In genomic region chr6:35538757-35539303, GRCm38 (mm10) we compare ENCODE assay signal across 8 mouse cellular contexts. TPM values are rescaled to one million over a fixed set of nuclear protein-coding genes. Genes with fewer than 3 reads are reported as not detected.
DNase-seq lines count a peak whose midpoint lies in the region; ATAC-seq lines count a peak whose summit lies in the region.

No protein-coding gene starts in this region.

- peak overlapping the region; percentile 91 for H3K9ac ChIP-seq in hindbrain, embryonic 15.5 days

- H3K4me1 ChIP-seq in heart, embryonic 10.5 days: no peaks in the 10 kb centered on the region
- H3K4me1 ChIP-seq in hindbrain, embryonic 15.5 days (replicated peaks): peaks cover 18% of the 10 kb centered on the region
- peaks cover 10% of the 10 kb centered on the region for H3K4me1 ChIP-seq in midbrain, embryonic 10.5 days

- no peak for DNase-seq in heart, embryonic 10.5 days (ENCODE audit: low spot score)
- DNase-seq in heart, postnatal 10 days: no peak
- peak; percentile 58 to 65 for DNase-seq in B cell, adult 2 months
- DNase-seq in embryo, embryonic 11.5 days (ENCODE audit: low read depth, low spot score): peak; percentile 2
- DNase-seq in midbrain, embryonic 10.5 days (ENCODE audit: low spot score): no peak
- no peak for DNase-seq in adrenal gland, adult 2 months
- no peak for DNase-seq in gastrocnemius, postnatal 25 days

- H3K27ac ChIP-seq in heart, embryonic 10.5 days: peak overlapping the region; percentile 97
- H3K27ac ChIP-seq in hindbrain, embryonic 15.5 days (replicated peaks): peak overlapping the region; percentile 84
- H3K27ac ChIP-seq in midbrain, embryonic 10.5 days (replicated peaks): peak overlapping the region; percentile 92

- no peak for ATAC-seq in hindbrain, embryonic 15.5 days (ENCODE audit: low FRiP score, low read depth)

- H3K36me3 ChIP-seq in heart, embryonic 10.5 days: no peaks in the 10 kb centered on the region
- H3K36me3 ChIP-seq in hindbrain, embryonic 15.5 days: no peaks in the 10 kb centered on the region
- no peaks in the 10 kb centered on the region for H3K36me3 ChIP-seq in midbrain, embryonic 10.5 days

- no peaks in the 10 kb centered on the region for H3K27me3 ChIP-seq in heart, embryonic 10.5 days (ENCODE audit: insufficient read depth, poor library complexity, severe bottlenecking)
- no peaks in the 10 kb centered on the region for H3K27me3 ChIP-seq in hindbrain, embryonic 15.5 days
- H3K27me3 ChIP-seq in midbrain, embryonic 10.5 days (ENCODE audit: low read depth, poor library complexity, severe bottlenecking): no peaks in the 10 kb centered on the region

- intact Hi-C loops in heart, postnatal 10 days (cut with DNase I): loop anchor here (10.0 kb wide), 1 partner anchor 284 kb away; no protein-coding TSS in a partner anchor

- H3K9me3 ChIP-seq in heart, embryonic 10.5 days: no peaks in the 10 kb centered on the region
- H3K9me3 ChIP-seq in hindbrain, embryonic 15.5 days: no peaks in the 10 kb centered on the region
- no peaks in the 10 kb centered on the region for H3K9me3 ChIP-seq in midbrain, embryonic 10.5 days (replicated peaks)

- peak overlapping the region; percentile 99 for H3K4me3 ChIP-seq in heart, embryonic 10.5 days
- H3K4me3 ChIP-seq in hindbrain, embryonic 15.5 days: peak overlapping the region; percentile 95
- H3K4me3 ChIP-seq in midbrain, embryonic 10.5 days: peak overlapping the region; percentile 98

- H3K4me2 ChIP-seq in hindbrain, embryonic 15.5 days: peak overlapping the region; percentile 78

- WGBS in heart, embryonic 10.5 days: 4% methylated on average over 21 of the region's 21 CpGs
- 6% methylated on average over 21 of the region's 21 CpGs for WGBS in hindbrain, embryonic 15.5 days
- 8% methylated on average over 21 of the region's 21 CpGs for WGBS in midbrain, embryonic 10.5 days

RNA-seq across cellular contexts. Expression of gene Mtpn, which starts 0.9 kb away (rescaled TPM):
- 116 and 133 TPM in 2 replicates for polyA plus RNA-seq in heart, embryonic 10.5 days (2016; fragmentation: Nextera tagmentation; extraction: Ambion mirVana)
- total RNA-seq in heart, postnatal 10 days (2021): 10 to 100 TPM; 72.6 to 75.4 TPM
- polyA plus RNA-seq in hindbrain, embryonic 15.5 days (2015; fragmentation: Nextera tagmentation; extraction: Ambion mirVana): 208 and 209 TPM in 2 replicates
- polyA plus RNA-seq in midbrain, embryonic 10.5 days (2016; fragmentation: Nextera tagmentation; extraction: Ambion mirVana): 150 and 155 TPM in 2 replicates
- 100 to 1,000 TPM; 115 to 139 TPM for total RNA-seq in adrenal gland, adult 2 months (2021)
- 278 and 289 TPM in 2 replicates for polyA plus RNA-seq in adrenal gland, adult 2 months (2012; rRNA removed)
- total RNA-seq in gastrocnemius, postnatal 25 days (2021): 10 to 100 TPM; 22.9 to 23.1 TPM

Comparison
In these comparisons a context has a peak if more than half of its experiments do, and no peak if none do; other contexts are left out.
1. DNase-seq: peak in B cell, adult 2 months (2 of 2) and embryo, embryonic 11.5 days (single experiment); none in heart, embryonic 10.5 days (single experiment), heart, postnatal 10 days (0 of 2), midbrain, embryonic 10.5 days (single experiment), adrenal gland, adult 2 months (single experiment) and gastrocnemius, postnatal 25 days (single experiment).
2. Peak in every context shown above with its lines, with median percentiles within 50 percentile points of each other: H3K27ac ChIP-seq and H3K4me3 ChIP-seq.